13 mouse cellular contexts compared by ENCODE assay signal in genomic region chr15:79280850-79281249, GRCm38 (mm10). TPM values are rescaled to one million over a fixed set of nuclear protein-coding genes. Genes with fewer than 3 reads are reported as not detected.
DNase-seq lines count a peak whose midpoint lies in the region; ATAC-seq and TF ChIP-seq lines count a peak whose summit lies in the region.
"Had no signal": no experiment of that assay in that cellular context is flagged by ENCODE, and none has a peak within 500 bp of the region (broad histone marks: within the 10 kb centered on the region; RNA-seq: fewer than 3 reads in every experiment).

No protein-coding gene starts in this region.

- no peak for ATAC-seq in liver, embryonic 15.5 days (ENCODE audit: insufficient read depth)
- no peak for ATAC-seq in stomach, embryonic 14.5 days (ENCODE audit: insufficient number of reproducible peaks, insufficient read depth, low FRiP score, low read depth)
- no peak for ATAC-seq in midbrain, embryonic 14.5 days (ENCODE audit: low FRiP score, low TSS enrichment)
- ATAC-seq in kidney, embryonic 14.5 days (ENCODE audit: low FRiP score, low TSS enrichment) = no peak
- ATAC-seq in forebrain, embryonic 12.5 days (ENCODE audit: low FRiP score) = no peak

- no peaks in the 10 kb centered on the region for H3K36me3 ChIP-seq in heart, adult 2 months (ENCODE audit: control insufficient read depth, insufficient read depth, low read length)
- no peaks in the 10 kb centered on the region for H3K36me3 ChIP-seq in liver, embryonic 15.5 days (replicated peaks)
- H3K36me3 ChIP-seq in stomach, embryonic 14.5 days (ENCODE audit: control insufficient read depth, insufficient read depth, low read length) = no peaks in the 10 kb centered on the region; the same call in 1 of the 2 replicates
- H3K36me3 ChIP-seq in midbrain, embryonic 14.5 days (ENCODE audit: control insufficient read depth, insufficient read depth, low read length) = 0 out of 2 replicates have a peak, but pooled peaks cover under 1% of the 10 kb centered on the region
- H3K36me3 ChIP-seq in kidney, embryonic 14.5 days (ENCODE audit: control insufficient read depth, insufficient read depth, low read length) = no peaks in the 10 kb centered on the region
- H3K36me3 ChIP-seq in forebrain, embryonic 12.5 days (replicated peaks) = no peaks in the 10 kb centered on the region
- H3K36me3 ChIP-seq: neural tube, embryonic 12.5 days had no signal

- TF ChIP-seq CTCF in heart, adult 2 months (IDR thresholded peaks at IDR 0.05) = peak; percentile 39

- no peak for TF ChIP-seq EP300 in heart, adult 2 months (IDR thresholded peaks at IDR 0.05; ENCODE audit: insufficient read depth, low read depth, low read length)

- TF ChIP-seq POLR2A in heart, adult 2 months (IDR thresholded peaks at IDR 0.05; ENCODE audit: insufficient read depth, low read depth, low read length) = no peak

- DNase-seq in heart, adult 2 months = no peak
- no peak for DNase-seq in heart, adult 8-10 months (ENCODE audit: low spot score)
- DNase-seq in NIH3T3 (ENCODE audit: low read depth) = peak; percentile 45
- no peak for DNase-seq in midbrain, embryonic 14.5 days
- DNase-seq: adrenal gland, adult 8-10 months had no signal

- no peak overlapping the region for H3K9ac ChIP-seq in heart, adult 2 months (ENCODE audit: low read depth, low read length)
- no peak overlapping the region for H3K9ac ChIP-seq in liver, embryonic 15.5 days
- no peak overlapping the region for H3K9ac ChIP-seq in stomach, embryonic 14.5 days (replicated peaks; ENCODE audit: low read depth, low read length)
- H3K9ac ChIP-seq in midbrain, embryonic 14.5 days (replicated peaks; ENCODE audit: low read length) = no peak overlapping the region
- no peak overlapping the region for H3K9ac ChIP-seq in kidney, embryonic 14.5 days (ENCODE audit: low read depth, low read length)
- no peak overlapping the region for H3K9ac ChIP-seq in forebrain, embryonic 12.5 days
- H3K9ac ChIP-seq: neural tube, embryonic 12.5 days had no signal

- no peaks in the 10 kb centered on the region for H3K27me3 ChIP-seq in heart, adult 2 months (ENCODE audit: control insufficient read depth, insufficient read depth, low read length)
- H3K27me3 ChIP-seq in liver, embryonic 15.5 days = no peaks in the 10 kb centered on the region
- no peaks in the 10 kb centered on the region for H3K27me3 ChIP-seq in stomach, embryonic 14.5 days (ENCODE audit: control insufficient read depth, insufficient read depth, low read length)
- H3K27me3 ChIP-seq in midbrain, embryonic 14.5 days (ENCODE audit: control insufficient read depth, insufficient read depth, low read length) = no peaks in the 10 kb centered on the region
- no peaks in the 10 kb centered on the region for H3K27me3 ChIP-seq in kidney, embryonic 14.5 days (ENCODE audit: control insufficient read depth, insufficient read depth, low read length)
- no peaks in the 10 kb centered on the region for H3K27me3 ChIP-seq in forebrain, embryonic 12.5 days
- H3K27me3 ChIP-seq: neural tube, embryonic 12.5 days had no signal

- peak overlapping the region; percentile 19 for H3K4me2 ChIP-seq in liver, embryonic 15.5 days
- no peak overlapping the region for H3K4me2 ChIP-seq in stomach, embryonic 14.5 days (replicated peaks; ENCODE audit: low read depth, low read length)
- H3K4me2 ChIP-seq in midbrain, embryonic 14.5 days (ENCODE audit: low read length) = no peak overlapping the region
- H3K4me2 ChIP-seq in kidney, embryonic 14.5 days (replicated peaks; ENCODE audit: low read depth, low read length) = no peak overlapping the region
- H3K4me2 ChIP-seq in forebrain, embryonic 12.5 days = no peak overlapping the region
- H3K4me2 ChIP-seq: neural tube, embryonic 12.5 days had no signal

- H3K79me2 ChIP-seq in heart, adult 2 months (replicated peaks; ENCODE audit: control insufficient read depth, insufficient read depth, low read length) = no peaks in the 10 kb centered on the region

- H3K27ac ChIP-seq in heart, adult 2 months = no peak overlapping the region
- peak overlapping the region; percentile 61; the same call in 1 of the 2 replicates for H3K27ac ChIP-seq in liver, embryonic 15.5 days (replicated peaks)
- peak overlapping the region; percentile 39; the same call in 1 of the 2 replicates for H3K27ac ChIP-seq in stomach, embryonic 14.5 days (ENCODE audit: low read length)
- H3K27ac ChIP-seq in midbrain, embryonic 14.5 days (replicated peaks; ENCODE audit: low read depth, low read length) = no peak overlapping the region
- no peak overlapping the region for H3K27ac ChIP-seq in kidney, embryonic 14.5 days (ENCODE audit: low read depth, low read length)
- no peak overlapping the region for H3K27ac ChIP-seq in forebrain, embryonic 12.5 days
- H3K27ac ChIP-seq: macrophage; neural tube, embryonic 12.5 days had no signal

- no peaks in the 10 kb centered on the region for H3K4me1 ChIP-seq in heart, adult 2 months (ENCODE audit: control insufficient read depth, insufficient read depth, low read length)
- peaks cover 30% of the 10 kb centered on the region for H3K4me1 ChIP-seq in liver, embryonic 15.5 days (replicated peaks)
- H3K4me1 ChIP-seq in stomach, embryonic 14.5 days (ENCODE audit: control insufficient read depth, insufficient read depth, low read length) = no peaks in the 10 kb centered on the region
- no peaks in the 10 kb centered on the region for H3K4me1 ChIP-seq in midbrain, embryonic 14.5 days (ENCODE audit: control insufficient read depth, insufficient read depth, low read length)
- 0 out of 2 replicates have a peak, but pooled peaks cover 9% of the 10 kb centered on the region for H3K4me1 ChIP-seq in kidney, embryonic 14.5 days (ENCODE audit: control insufficient read depth, insufficient read depth, low read length)
- H3K4me1 ChIP-seq in forebrain, embryonic 12.5 days = no peaks in the 10 kb centered on the region
- H3K4me1 ChIP-seq: neural tube, embryonic 12.5 days had no signal

- intact Hi-C loops in heart, adult 2 months (cut with DNase I) = loop anchor here (5.0 kb wide), 2 partner anchors 41 to 186 kb away; no protein-coding TSS in a partner anchor

- no peaks in the 10 kb centered on the region for H3K9me3 ChIP-seq in liver, embryonic 15.5 days (replicated peaks)
- no peaks in the 10 kb centered on the region for H3K9me3 ChIP-seq in stomach, embryonic 14.5 days (ENCODE audit: control insufficient read depth, low read depth, low read length)
- 0 out of 2 replicates have a peak, but pooled peaks cover 2% of the 10 kb centered on the region for H3K9me3 ChIP-seq in midbrain, embryonic 14.5 days (ENCODE audit: control insufficient read depth, low read length)
- no peaks in the 10 kb centered on the region for H3K9me3 ChIP-seq in kidney, embryonic 14.5 days (ENCODE audit: control insufficient read depth, low read length)
- no peaks in the 10 kb centered on the region for H3K9me3 ChIP-seq in forebrain, embryonic 12.5 days

- no peak overlapping the region for H3K4me3 ChIP-seq in heart, adult 2 months
- no peak overlapping the region for H3K4me3 ChIP-seq in liver, embryonic 15.5 days (replicated peaks)
- no peak overlapping the region for H3K4me3 ChIP-seq in stomach, embryonic 14.5 days (ENCODE audit: low read depth, low read length)
- H3K4me3 ChIP-seq in midbrain, embryonic 14.5 days (replicated peaks; ENCODE audit: low read depth, low read length) = no peak overlapping the region
- H3K4me3 ChIP-seq in kidney, embryonic 14.5 days (ENCODE audit: low read length) = no peak overlapping the region
- H3K4me3 ChIP-seq in forebrain, embryonic 12.5 days (replicated peaks) = no peak overlapping the region
- H3K4me3 ChIP-seq: neural tube, embryonic 12.5 days had no signal

- WGBS in heart, adult 2 months = 44% methylated on average over 5 of the region's 5 CpGs
- WGBS in liver, embryonic 15.5 days (ENCODE audit: insufficient replicate concordance) = 46% methylated on average over 5 of the region's 5 CpGs
- WGBS in stomach, embryonic 14.5 days = 60% methylated on average over 5 of the region's 5 CpGs
- WGBS in midbrain, embryonic 14.5 days = 59% methylated on average over 5 of the region's 5 CpGs
- 56% methylated on average over 5 of the region's 5 CpGs for WGBS in kidney, embryonic 14.5 days
- WGBS in forebrain, embryonic 12.5 days = 65% methylated on average over 5 of the region's 5 CpGs

RNA-seq across cellular contexts. Expression of gene Baiap2l2, which starts 4.5 kb away (rescaled TPM):
- total RNA-seq in heart, adult 2 months (2021) = under 1 TPM; 0.78 to 0.84 TPM
- 0.70 and 2.9 TPM in 2 replicates for polyA plus RNA-seq in heart, adult 2 months (2012; rRNA removed)
- 1 to 10 TPM in 1 of 4 experiments, under 1 TPM in 1, not detected in 2; 0.54 to 1.3 TPM for total RNA-seq in heart, adult 8-10 months (2022)
- polyA plus RNA-seq in liver, embryonic 15.5 days (2015; fragmentation: Nextera tagmentation; extraction: Ambion mirVana) = 2.4 and 2.7 TPM in 2 replicates
- polyA plus RNA-seq in stomach, embryonic 14.5 days (2014; fragmentation: Nextera tagmentation; extraction: Ambion mirVana) = 5.9 and 8.6 TPM in 2 replicates
- polyA plus RNA-seq in midbrain, embryonic 14.5 days (2014; fragmentation: Nextera tagmentation; extraction: Ambion mirVana) = 1.9 and 2.0 TPM in 2 replicates
- polyA plus RNA-seq in kidney, embryonic 14.5 days (2014; fragmentation: Nextera tagmentation; extraction: Ambion mirVana) = 6.1 and 10.3 TPM in 2 replicates
- 0.96 and 1.4 TPM in 2 replicates for polyA plus RNA-seq in forebrain, embryonic 12.5 days (2016; fragmentation: Nextera tagmentation; extraction: Ambion mirVana)
- polyA plus RNA-seq: macrophage had no signal

RNA-seq across cellular contexts. Expression of gene Slc16a8, which starts 26.3 kb away (rescaled TPM):
- under 1 TPM; 0.16 to 0.39 TPM for total RNA-seq in heart, adult 2 months (2021)
- polyA plus RNA-seq in heart, adult 2 months (2012; rRNA removed) = 0.12 and 0.57 TPM in 2 replicates
- total RNA-seq in heart, adult 8-10 months (2022) = under 1 TPM; 0.46 to 0.78 (median 0.59) TPM
- polyA plus RNA-seq in liver, embryonic 15.5 days (2015; fragmentation: Nextera tagmentation; extraction: Ambion mirVana) = not detected in 2 replicates
- polyA plus RNA-seq in stomach, embryonic 14.5 days (2014; fragmentation: Nextera tagmentation; extraction: Ambion mirVana) = 0.18 and 0.19 TPM in 2 replicates
- 0.28 and 0.34 TPM in 2 replicates for polyA plus RNA-seq in midbrain, embryonic 14.5 days (2014; fragmentation: Nextera tagmentation; extraction: Ambion mirVana)
- 0.39 and 0.50 TPM in 2 replicates for polyA plus RNA-seq in kidney, embryonic 14.5 days (2014; fragmentation: Nextera tagmentation; extraction: Ambion mirVana)
- 0.32 and 0.33 TPM in 2 replicates for polyA plus RNA-seq in forebrain, embryonic 12.5 days (2016; fragmentation: Nextera tagmentation; extraction: Ambion mirVana)
- total RNA-seq: adrenal gland, adult 8-10 months; hematopoietic stem cell, adult 5-6 weeks had no signal
- polyA plus RNA-seq: macrophage; spleen, adult 2 months had no signal

RNA-seq across cellular contexts. Expression of gene Pla2g6, which starts 47.3 kb away (rescaled TPM):
- 10 to 100 TPM; 10.7 to 11.0 TPM for total RNA-seq in heart, adult 2 months (2021)
- polyA plus RNA-seq in heart, adult 2 months (2012; rRNA removed) = 11.7 and 14.0 TPM in 2 replicates
- 10 to 100 TPM; 11.6 to 15.6 (median 13.4) TPM for total RNA-seq in heart, adult 8-10 months (2022)
- 14.8 and 15.6 TPM in 2 replicates for polyA plus RNA-seq in liver, embryonic 15.5 days (2015; fragmentation: Nextera tagmentation; extraction: Ambion mirVana)
- polyA plus RNA-seq in stomach, embryonic 14.5 days (2014; fragmentation: Nextera tagmentation; extraction: Ambion mirVana) = 16.6 and 17.4 TPM in 2 replicates
- polyA plus RNA-seq in midbrain, embryonic 14.5 days (2014; fragmentation: Nextera tagmentation; extraction: Ambion mirVana) = 26.0 and 28.2 TPM in 2 replicates
- 10.9 and 17.0 TPM in 2 replicates for polyA plus RNA-seq in kidney, embryonic 14.5 days (2014; fragmentation: Nextera tagmentation; extraction: Ambion mirVana)
- 30.1 and 30.8 TPM in 2 replicates for polyA plus RNA-seq in forebrain, embryonic 12.5 days (2016; fragmentation: Nextera tagmentation; extraction: Ambion mirVana)

RNA-seq across cellular contexts. Expression of gene Gm49486, which starts 51.7 kb away (rescaled TPM):
- 1 to 10 TPM in 1 of 2 experiments, under 1 TPM in 1; 0.61 to 1.4 TPM for total RNA-seq in heart, adult 2 months (2021)
- polyA plus RNA-seq in heart, adult 2 months (2012; rRNA removed) = 0.39 and 0.59 TPM in 2 replicates
- total RNA-seq in heart, adult 8-10 months (2022) = 1 to 10 TPM in 3 of 4 experiments, under 1 TPM in 1; 0.63 to 1.5 (median 1.1) TPM
- polyA plus RNA-seq in liver, embryonic 15.5 days (2015; fragmentation: Nextera tagmentation; extraction: Ambion mirVana) = not detected in 2 replicates
- 0.93 and 1.3 TPM in 2 replicates for polyA plus RNA-seq in stomach, embryonic 14.5 days (2014; fragmentation: Nextera tagmentation; extraction: Ambion mirVana)
- 1.6 TPM in 2 replicates for polyA plus RNA-seq in midbrain, embryonic 14.5 days (2014; fragmentation: Nextera tagmentation; extraction: Ambion mirVana)
- polyA plus RNA-seq in kidney, embryonic 14.5 days (2014; fragmentation: Nextera tagmentation; extraction: Ambion mirVana) = 0.21 and 0.61 TPM in 2 replicates
- 0.49 and 0.72 TPM in 2 replicates for polyA plus RNA-seq in forebrain, embryonic 12.5 days (2016; fragmentation: Nextera tagmentation; extraction: Ambion mirVana)
- total RNA-seq: adrenal gland, adult 8-10 months; hematopoietic stem cell, adult 5-6 weeks had no signal
- polyA plus RNA-seq: macrophage; spleen, adult 2 months had no signal

RNA-seq across cellular contexts. Expression of gene Pick1, which starts 51.9 kb away (rescaled TPM):
- total RNA-seq in heart, adult 2 months (2021) = 10 to 100 TPM; 21.3 to 24.0 TPM
- polyA plus RNA-seq in heart, adult 2 months (2012; rRNA removed) = 27.7 and 35.5 TPM in 2 replicates
- total RNA-seq in heart, adult 8-10 months (2022) = 10 to 100 TPM; 23.5 to 29.8 (median 27.3) TPM
- polyA plus RNA-seq in liver, embryonic 15.5 days (2015; fragmentation: Nextera tagmentation; extraction: Ambion mirVana) = 12.2 and 13.1 TPM in 2 replicates
- 28.7 and 33.1 TPM in 2 replicates for polyA plus RNA-seq in stomach, embryonic 14.5 days (2014; fragmentation: Nextera tagmentation; extraction: Ambion mirVana)
- 47.7 and 74.3 TPM in 2 replicates for polyA plus RNA-seq in midbrain, embryonic 14.5 days (2014; fragmentation: Nextera tagmentation; extraction: Ambion mirVana)
- polyA plus RNA-seq in kidney, embryonic 14.5 days (2014; fragmentation: Nextera tagmentation; extraction: Ambion mirVana) = 25.8 and 31.4 TPM in 2 replicates
- 64.5 and 67.5 TPM in 2 replicates for polyA plus RNA-seq in forebrain, embryonic 12.5 days (2016; fragmentation: Nextera tagmentation; extraction: Ambion mirVana)

Comparison
In these comparisons a context has a peak if more than half of its experiments do, and no peak if none do; other contexts are left out.
1. H3K27ac ChIP-seq: peak in liver, embryonic 15.5 days (single experiment) and stomach, embryonic 14.5 days (single experiment); none in heart, adult 2 months (single experiment), midbrain, embryonic 14.5 days (single experiment), kidney, embryonic 14.5 days (single experiment) and forebrain, embryonic 12.5 days (single experiment).